Mouse (Mus musculus) MEL-GATA-1-ER (cell line): ENCODE data around the gene Crygn.

Source experiments
- DNase-seq: peaks from one replicate; pipeline ENCODE4 v3.0.0-alpha.2; 2012; ENCODE audit warnings: low read depth; ENCODE audit errors: extremely low read depth

The Crygn gene

GRCm38 (mm10) chr5:24713199-24713598, 44.6 kb downstream of the Crygn start:
- DNase-seq = no peak

- DNase-seq = no peak
These were observed 46.2 kb downstream of the Crygn start for GRCm38 (mm10) chr5:24711615-24712014.

GRCm38 (mm10) chr5:24709962-24710361, 47.8 kb downstream of the Crygn start:
- DNase-seq = no peak

- no peak for DNase-seq
These were observed 53.2 kb downstream of the Crygn start for GRCm38 (mm10) chr5:24704615-24705014.

- DNase-seq = no peak
These were observed 56.5 kb downstream of the Crygn start for GRCm38 (mm10) chr5:24701271-24701670.
